Mouse (Mus musculus): ENCODE data around the gene Lysmd3.
"Not testable (repeated sequence)": the region's sequence is repeated elsewhere in the genome, so short reads cannot be mapped to it uniquely, and the experiment has no call there.

DNA sequence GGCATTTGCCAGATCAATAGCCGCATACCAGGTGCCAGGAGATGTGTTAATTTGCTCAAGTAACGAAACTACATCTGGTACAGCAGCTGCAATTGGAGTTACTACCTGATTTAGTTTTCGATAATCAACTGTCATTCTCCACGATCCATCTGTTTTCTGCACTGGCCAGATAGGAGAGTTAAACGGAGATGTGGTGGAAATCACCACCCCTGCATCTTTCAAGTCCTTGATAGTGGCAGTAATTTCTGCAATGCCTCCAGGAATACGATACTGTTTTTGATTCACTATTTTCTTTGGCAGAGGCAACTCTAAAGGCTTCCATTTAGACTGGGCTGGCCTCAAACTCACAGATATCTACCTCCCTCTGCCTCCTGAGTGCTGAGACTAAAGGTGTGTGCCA, 7.1 kb upstream of the Lysmd3 start:
- TF ChIP-seq CTCF (IDR thresholded peaks at IDR 0.05); POLR2A (IDR thresholded peaks at IDR 0.05; ENCODE audit: insufficient read depth, low read depth, low read length): not testable (repeated sequence)

All from heart, adult 2 months (tissue).